Mouse (Mus musculus) intestine, embryonic 14.5 days (tissue): Measurements from ENCODE around the gene Rcl1. TPM values are rescaled to one million over a fixed set of nuclear protein-coding genes. Genes with fewer than 3 reads are reported as not detected.

Source experiments
- ATAC-seq: fragments of 200-750 bp; cut with Nextera tagmentation; replicated peaks from 2 replicates; pipeline ENCODE4 v1.8.0; 2017; ENCODE audit warnings: low read depth, moderate number of reproducible peaks, moderate TSS enrichment, moderate library complexity; ENCODE audit not compliant: low FRiP score, low TSS enrichment
- DNase-seq: peaks from one replicate; pipeline ENCODE4 v3.0.0-alpha.2; 2018; ENCODE audit warnings: low spot score
- H3K27ac ChIP-seq: fragments of 300-500 bp; sonication (generic); 2 replicates; pipeline ENCODE4 v1.5.1; 2014; ENCODE audit warnings: low read depth, mild to moderate bottlenecking, control low read depth
- H3K27me3 ChIP-seq: fragments of 300-500 bp; sonication (generic); replicated peaks from 2 replicates; pipeline ENCODE4 v1.6.1; 2014; ENCODE audit warnings: low read length, control low read depth; ENCODE audit not compliant: control insufficient read depth, insufficient read depth
- H3K36me3 ChIP-seq: fragments of 300-500 bp; sonication (generic); 2 replicates; pipeline ENCODE4 v1.6.1; 2014; ENCODE audit warnings: low read length, control low read depth; ENCODE audit not compliant: control insufficient read depth, insufficient read depth
- H3K4me1 ChIP-seq: fragments of 300-500 bp; sonication (generic); replicated peaks from 2 replicates; pipeline ENCODE4 v1.6.1; 2014; ENCODE audit warnings: low read length, control low read depth, mixed read lengths; ENCODE audit not compliant: control insufficient read depth, insufficient read depth
- H3K4me2 ChIP-seq: fragments of 300-500 bp; sonication (generic); 2 replicates; pipeline ENCODE4 v1.6.1; 2014; ENCODE audit warnings: low read length
- H3K4me3 ChIP-seq: fragments of 300-500 bp; sonication (generic); 2 replicates; pipeline ENCODE4 v1.5.1; 2014; ENCODE audit warnings: low read depth, low read length, control low read depth, mixed read lengths
- H3K9ac ChIP-seq: fragments of 300-500 bp; sonication (generic); 2 replicates; pipeline ENCODE4 v1.6.1; 2014; ENCODE audit warnings: mild to moderate bottlenecking, low read length
- H3K9me3 ChIP-seq: fragments of 300-500 bp; sonication (generic); 2 replicates; pipeline ENCODE4 v1.6.1; 2016; ENCODE audit warnings: low read length, control low read depth; ENCODE audit not compliant: control insufficient read depth
- WGBS: fragments of 180-500 bp; shearing (Covaris S2); extraction: QIAGEN DNeasy Blood & Tissue Kit; methylation state at CpG from one replicate; pipeline ENCODE4 v1.1.7; 2014; 5-methylcytosine and 5-hydroxymethylcytosine counted together
- polyA plus RNA-seq: library from polyadenylated mRNA; unstranded; fragments of >200 nt; fragmentation: Nextera tagmentation; extraction: Ambion mirVana; gene quantifications from 2 replicates; pipeline ENCODE4 v1.2.1, GENCODE M21; 2014

Gene Rcl1
- polyA plus RNA-seq, 1 experiment from 2014 or later = 77.2 TPM

DNA sequence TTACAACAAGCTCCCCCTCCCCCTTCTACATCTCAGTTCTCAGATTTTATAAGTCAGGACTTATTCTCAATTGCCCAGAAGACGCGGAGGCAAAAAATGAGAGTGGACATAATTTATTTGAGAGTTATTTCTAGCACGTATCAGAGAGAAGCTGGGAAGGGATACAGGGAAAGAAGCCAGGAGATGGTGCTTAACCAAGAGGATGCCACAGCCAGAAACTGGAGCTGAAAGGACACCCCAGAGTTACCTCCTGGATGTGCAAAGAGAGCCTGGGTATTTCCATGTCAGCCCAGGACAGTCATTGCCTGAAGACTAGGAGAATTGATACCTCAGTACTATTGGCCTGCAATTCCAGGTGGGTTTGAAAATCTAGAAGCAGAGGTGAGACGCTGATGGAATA is 1.6 kb upstream of the Rcl1 start:
- Histone ChIP-seq H3K4me3 (no peak overlapping the region), H3K9ac (no peak overlapping the region), H3K9me3 (no peaks in the 10 kb centered on the region), H3K27ac (no peak overlapping the region), H3K4me2 (no peak overlapping the region), H3K27me3 (no peaks in the 10 kb centered on the region), H3K36me3 (no peaks in the 10 kb centered on the region), H3K4me1 (peaks cover 10% of the 10 kb centered on the region; the same call in 1 of the 2 replicates)
- DNase-seq (no peak), ATAC-seq (no peak)
- 78% methylated on average over 4 of the region's 4 CpGs for WGBS

DNA sequence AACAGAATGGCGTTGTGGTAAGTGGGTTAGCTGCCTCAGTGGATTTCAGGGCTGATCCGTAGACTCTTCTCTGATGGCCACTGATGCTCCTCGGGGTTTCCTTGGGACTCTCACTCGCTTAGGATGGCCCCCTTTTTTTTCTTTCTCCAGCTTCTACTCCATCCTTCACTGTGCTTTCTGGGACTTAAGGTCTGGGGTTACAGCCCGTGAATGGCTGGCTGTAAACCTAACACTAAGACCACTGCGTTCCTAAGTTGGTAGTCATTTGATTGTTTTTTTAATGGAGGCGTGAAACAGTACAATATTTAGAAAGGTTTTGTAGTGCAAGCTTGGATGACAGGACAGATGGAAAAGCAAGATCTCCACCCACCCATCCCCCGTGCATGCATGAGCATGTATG is 914 bp upstream of the Rcl1 start:
- whole genome bisulfite sequencing = 18% methylated on average over 8 of the region's 8 CpGs
- H3K27ac ChIP-seq = no peak overlapping the region; the same call in 1 of the 2 replicates
- DNase-seq (no peak), ATAC-seq (no peak)
- H3K4me2 ChIP-seq = peak overlapping the region; percentile 71
- no peaks in the 10 kb centered on the region for H3K9me3 ChIP-seq
- H3K9ac ChIP-seq = peak overlapping the region; percentile 55
- H3K4me1 ChIP-seq = peaks cover 10% of the 10 kb centered on the region; the same call in 1 of the 2 replicates
- H3K4me3 ChIP-seq = peak overlapping the region; percentile 96
- no peaks in the 10 kb centered on the region for H3K36me3 ChIP-seq
- no peaks in the 10 kb centered on the region for H3K27me3 ChIP-seq

DNA sequence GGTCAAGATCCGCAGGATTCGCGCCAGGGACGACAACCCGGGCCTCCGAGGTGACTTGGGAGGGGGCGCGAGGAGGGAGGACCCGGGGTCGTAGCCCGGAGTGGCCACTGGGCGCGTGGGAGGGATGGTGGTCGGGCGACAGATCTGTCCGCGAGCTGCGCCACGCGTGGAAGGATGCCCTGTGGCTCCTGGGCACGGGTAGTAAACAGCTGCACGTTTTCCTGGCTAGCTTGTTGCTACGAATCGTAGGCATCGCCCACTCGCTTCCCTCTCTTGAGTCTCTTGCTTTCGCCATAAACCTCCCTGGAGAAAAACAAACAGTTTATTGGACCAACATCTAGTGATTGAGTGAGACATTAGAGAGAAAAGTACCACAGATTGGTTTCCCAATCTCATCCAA is 416 bp downstream of the Rcl1 start:
- ATAC-seq (no peak), DNase-seq (no peak)
- peak overlapping the region; percentile 71 for H3K4me2 ChIP-seq
- 0 out of 2 replicates have a peak overlapping the region, but pooled peaks have one; percentile 23 for H3K27ac ChIP-seq
- peak overlapping the region; percentile 96 for H3K4me3 ChIP-seq
- H3K27me3 ChIP-seq = no peaks in the 10 kb centered on the region
- peak overlapping the region; percentile 64 for H3K9ac ChIP-seq
- no peaks in the 10 kb centered on the region for H3K36me3 ChIP-seq
- H3K9me3 ChIP-seq = no peaks in the 10 kb centered on the region
- 0% methylated on average over 27 of the region's 27 CpGs for WGBS
- H3K4me1 ChIP-seq = peaks cover 10% of the 10 kb centered on the region; the same call in 1 of the 2 replicates

DNA sequence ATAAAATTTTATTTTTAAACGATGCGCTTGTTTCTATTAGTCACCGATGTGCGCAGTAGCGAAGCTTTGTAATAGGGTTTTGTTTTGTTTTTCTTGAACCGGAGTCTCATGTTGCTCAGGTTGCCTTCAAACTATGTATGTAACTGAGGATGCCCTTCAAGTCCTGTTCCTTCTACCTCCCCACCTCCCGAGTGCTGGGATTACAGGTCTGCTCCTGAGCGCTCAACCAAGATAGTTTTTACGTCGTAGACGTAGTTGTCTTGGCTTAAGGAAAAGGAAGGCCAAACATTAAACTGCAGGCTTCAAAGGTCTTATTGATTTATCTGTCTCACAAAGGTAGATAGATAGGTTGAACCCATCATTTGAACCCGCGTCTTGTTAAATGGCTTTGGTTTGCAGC is 923 bp downstream of the Rcl1 start:
- peak overlapping the region; percentile 96 for H3K4me3 ChIP-seq
- H3K27ac ChIP-seq = no peak overlapping the region
- peak overlapping the region; percentile 71 for H3K4me2 ChIP-seq
- 10% methylated on average over 13 of the region's 13 CpGs for WGBS
- peak; percentile 59 for DNase-seq
- no peaks in the 10 kb centered on the region for H3K36me3 ChIP-seq
- H3K9ac ChIP-seq = peak overlapping the region; percentile 64
- no peaks in the 10 kb centered on the region for H3K27me3 ChIP-seq
- H3K9me3 ChIP-seq = no peaks in the 10 kb centered on the region
- peaks cover 10% of the 10 kb centered on the region; the same call in 1 of the 2 replicates for H3K4me1 ChIP-seq
- no peak for ATAC-seq

DNA sequence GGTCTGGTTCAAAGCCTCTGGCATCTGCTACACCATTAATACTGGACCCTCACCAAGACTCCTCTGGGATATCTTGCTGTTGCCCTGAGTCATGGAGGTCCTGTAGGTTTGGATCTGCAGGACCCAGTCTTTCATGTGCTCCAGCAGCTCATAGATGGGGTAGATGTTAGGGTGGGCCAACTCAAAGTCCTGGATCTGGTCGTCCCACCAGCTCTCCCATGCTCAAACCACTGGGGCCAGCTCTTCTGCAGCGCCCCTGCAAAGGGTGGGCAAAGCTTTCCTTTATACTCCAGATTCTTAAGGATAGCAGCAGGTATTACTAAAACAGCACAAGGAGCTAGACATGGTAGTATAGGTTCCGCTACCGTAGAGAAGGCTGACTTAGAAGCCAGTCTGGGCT is 4.6 kb downstream of the Rcl1 start:
- no peak overlapping the region for H3K27ac ChIP-seq
- no peaks in the 10 kb centered on the region for H3K36me3 ChIP-seq
- WGBS = 93% methylated on average over 4 of the region's 4 CpGs
- H3K9ac ChIP-seq = no peak overlapping the region
- ATAC-seq = no peak
- H3K9me3 ChIP-seq = no peaks in the 10 kb centered on the region
- DNase-seq = no peak
- H3K27me3 ChIP-seq = no peaks in the 10 kb centered on the region
- no peak overlapping the region for H3K4me2 ChIP-seq
- H3K4me1 ChIP-seq = peaks cover 5% of the 10 kb centered on the region; the same call in 1 of the 2 replicates
- H3K4me3 ChIP-seq = no peak overlapping the region

DNA sequence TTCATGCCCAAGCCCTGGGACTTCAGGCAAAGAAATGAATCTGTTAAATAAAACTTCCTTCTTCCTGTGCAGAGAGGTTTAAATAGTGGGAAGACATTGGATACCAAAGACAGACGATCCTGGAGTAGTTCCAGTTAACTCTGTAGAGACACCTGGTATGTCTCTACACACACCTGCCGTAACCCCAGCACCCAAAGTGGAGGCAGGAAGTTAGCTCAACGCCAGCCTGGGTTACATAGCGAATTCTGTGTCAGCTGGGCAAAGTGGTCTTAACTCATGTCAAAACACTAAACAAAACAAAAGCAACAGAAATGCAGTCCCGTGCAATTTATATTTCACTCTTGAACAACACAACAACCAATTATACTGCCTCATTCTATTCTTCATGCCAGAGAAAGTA is 5.1 kb downstream of the Rcl1 start:
- WGBS = 78% methylated on average over 5 of the region's 5 CpGs
- DNase-seq (no peak), ATAC-seq (no peak)
- H3K9me3 ChIP-seq = no peaks in the 10 kb centered on the region
- H3K4me1 ChIP-seq = peaks cover 5% of the 10 kb centered on the region; the same call in 1 of the 2 replicates
- no peak overlapping the region for H3K4me3 ChIP-seq
- no peak overlapping the region for H3K4me2 ChIP-seq
- no peak overlapping the region for H3K9ac ChIP-seq
- no peaks in the 10 kb centered on the region for H3K27me3 ChIP-seq
- no peak overlapping the region for H3K27ac ChIP-seq
- H3K36me3 ChIP-seq = no peaks in the 10 kb centered on the region

DNA sequence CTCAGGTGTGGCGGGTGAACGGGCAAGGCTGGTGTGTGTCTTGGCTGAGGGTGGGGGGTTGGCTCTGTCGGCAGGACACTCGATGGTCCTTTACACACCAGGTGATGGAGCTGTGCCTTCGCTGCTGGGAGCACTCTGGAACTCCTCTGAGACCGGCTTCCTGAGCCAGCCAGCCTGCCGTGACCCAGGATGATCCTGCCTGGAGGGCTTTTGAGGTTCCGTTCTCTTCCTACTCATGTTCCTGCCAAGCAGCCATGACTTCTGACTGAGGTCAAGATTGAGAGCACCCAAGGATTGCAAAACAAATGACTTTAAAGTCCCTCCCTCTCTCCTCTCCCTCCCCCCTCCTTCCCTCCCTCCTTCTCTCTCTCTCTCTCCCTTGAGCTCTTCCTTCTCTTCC is 11.5 kb downstream of the Rcl1 start:
- no peak overlapping the region for H3K27ac ChIP-seq
- H3K4me2 ChIP-seq = no peak overlapping the region
- H3K36me3 ChIP-seq = 0 out of 2 replicates have a peak, but pooled peaks cover under 1% of the 10 kb centered on the region
- no peaks in the 10 kb centered on the region for H3K27me3 ChIP-seq
- H3K9ac ChIP-seq = no peak overlapping the region
- H3K4me1 ChIP-seq = no peaks in the 10 kb centered on the region
- WGBS = 78% methylated on average over 8 of the region's 8 CpGs
- no peak overlapping the region for H3K4me3 ChIP-seq
- ATAC-seq = no peak
- H3K9me3 ChIP-seq = no peaks in the 10 kb centered on the region
- peak; percentile 38 for DNase-seq

DNA sequence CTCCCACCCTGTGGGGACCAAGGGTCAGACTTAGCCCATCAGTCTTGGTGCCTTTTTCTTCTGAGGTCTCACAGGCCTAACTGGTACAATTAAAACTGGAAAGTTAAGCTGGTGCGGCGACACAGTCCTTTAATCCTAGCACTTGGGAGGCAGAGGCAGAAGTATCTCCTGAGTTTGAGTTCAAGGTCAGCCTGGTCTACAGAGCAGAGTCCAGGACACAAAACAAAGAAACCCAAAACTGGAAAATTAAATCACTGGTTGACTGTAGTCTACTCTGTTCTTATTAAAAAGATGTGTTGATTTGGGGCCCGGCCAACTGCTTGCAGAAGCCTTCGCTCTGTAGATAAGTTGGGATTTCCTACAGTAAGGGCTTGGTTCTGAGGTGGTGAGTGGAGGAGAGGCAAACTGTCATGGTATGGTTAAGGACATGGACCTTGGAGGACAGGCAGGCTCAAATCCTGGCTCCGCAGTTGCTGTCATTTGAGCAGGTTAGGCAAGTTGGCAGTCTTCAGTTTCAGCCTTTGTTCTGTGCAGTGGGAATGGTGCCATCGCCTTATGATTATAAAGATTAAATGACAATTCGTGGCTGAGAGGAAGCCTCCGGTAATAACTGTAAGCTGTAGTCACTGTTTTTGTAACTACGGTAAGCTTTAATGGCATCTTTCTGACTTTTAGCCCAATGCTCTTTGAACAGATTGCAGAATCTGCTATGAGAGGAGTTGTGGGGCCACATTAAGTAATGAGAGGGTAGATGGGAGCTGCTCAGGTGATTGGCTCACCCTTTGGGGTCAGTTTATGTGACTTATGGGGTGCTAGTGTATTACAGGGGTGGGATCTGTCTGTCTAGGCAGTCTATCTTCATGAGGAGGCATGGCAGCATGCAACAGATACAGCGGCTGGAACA is 12.8 kb downstream of the Rcl1 start:
- Histone ChIP-seq H3K9me3 (no peaks in the 10 kb centered on the region), H3K27ac (no peak overlapping the region), H3K27me3 (no peaks in the 10 kb centered on the region), H3K36me3 (peaks cover 14% of the 10 kb centered on the region), H3K4me1 (no peaks in the 10 kb centered on the region), H3K4me3 (no peak overlapping the region), H3K9ac (no peak overlapping the region), H3K4me2 (no peak overlapping the region)
- DNase-seq (no peak), ATAC-seq (no peak)
- WGBS = 93% methylated on average over 10 of the region's 10 CpGs

DNA sequence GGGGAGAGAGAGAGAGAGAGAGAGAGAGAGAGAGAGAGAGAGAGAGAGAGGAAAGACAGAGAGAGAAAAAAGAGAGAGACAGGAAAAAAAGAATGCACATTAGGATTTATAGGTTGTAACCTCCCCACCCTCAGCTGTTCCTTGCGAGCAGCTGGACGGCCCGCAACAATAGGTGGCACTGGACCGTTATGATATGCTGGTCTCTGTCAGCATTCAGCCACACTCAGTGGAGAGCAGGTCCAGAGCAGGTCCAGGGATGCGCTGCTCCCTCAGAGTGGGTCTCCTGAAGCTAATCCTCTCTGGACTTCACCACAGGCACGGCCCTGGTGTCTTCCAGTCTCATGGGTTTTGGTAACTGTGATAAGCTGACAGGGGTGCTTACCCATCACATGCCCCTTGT is 15.6 kb downstream of the Rcl1 start:
- 81% methylated on average over 6 of the region's 6 CpGs for WGBS
- peaks cover 25% of the 10 kb centered on the region for H3K36me3 ChIP-seq
- H3K27me3 ChIP-seq = no peaks in the 10 kb centered on the region
- H3K4me3 ChIP-seq = no peak overlapping the region
- H3K4me2 ChIP-seq = no peak overlapping the region
- H3K9me3 ChIP-seq = no peaks in the 10 kb centered on the region
- H3K9ac ChIP-seq = no peak overlapping the region
- no peaks in the 10 kb centered on the region for H3K4me1 ChIP-seq
- ATAC-seq (no peak), DNase-seq (no peak)
- H3K27ac ChIP-seq = no peak overlapping the region
